Mouse (Mus musculus) CD4-positive, CD25-positive, alpha-beta regulatory T cell, adult 4 months (primary cell): Measurements from ENCODE around the gene Raet1e. TPM values are rescaled to one million over a fixed set of nuclear protein-coding genes. Genes with fewer than 3 reads are reported as not detected.
"Not testable (repeated sequence)": the region's sequence is repeated elsewhere in the genome, so short reads cannot be mapped to it uniquely, and the experiment has no call there.

Experiments used
- ATAC-seq: one replicate; pipeline ENCODE4 v1.8.0; 2017
- polyA plus RNA-seq, 2 experiments: library from polyadenylated mRNA; unstranded; fragments of 100-300 nt; shearing (Covaris generic); gene quantifications; one replicate each; pipeline ENCODE4 v1.2.1; 2017

Raet1e gene
- polyA plus RNA-seq, 2 experiments from 2014 or later: not detected

GRCm38 (mm10) chr10:22274445-22275057 lies 116.2 kb downstream of the Raet1e start:
- ATAC-seq: no peak

DNA sequence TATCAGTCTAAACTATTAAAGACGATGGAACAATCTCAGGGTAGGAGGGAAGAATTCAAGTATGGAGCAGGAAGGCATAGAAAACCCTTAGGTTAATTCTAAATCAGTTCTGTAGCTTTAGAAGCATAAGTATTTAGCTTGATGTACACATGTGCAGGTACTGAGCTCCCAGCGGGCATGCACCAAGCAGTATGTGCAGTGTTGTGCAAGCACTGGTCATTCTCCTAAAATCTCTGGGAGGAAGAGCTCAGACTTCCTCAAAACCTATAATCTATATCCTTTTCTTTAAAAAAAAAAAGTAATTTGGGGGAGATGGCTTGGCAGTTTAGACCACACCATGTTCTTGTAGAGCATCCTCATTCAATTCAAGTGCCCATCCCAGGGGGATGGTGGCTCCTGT lies 120.1 kb downstream of the Raet1e start:
- not testable (repeated sequence) for ATAC-seq

- peak; percentile 71 for ATAC-seq
Observed at GRCm38 (mm10) chr10:22282816-22283215, 124.4 kb downstream of the Raet1e start.

- peak; percentile 18 for ATAC-seq
Observed at GRCm38 (mm10) chr10:22295676-22296075, 137.3 kb downstream of the Raet1e start.

DNA sequence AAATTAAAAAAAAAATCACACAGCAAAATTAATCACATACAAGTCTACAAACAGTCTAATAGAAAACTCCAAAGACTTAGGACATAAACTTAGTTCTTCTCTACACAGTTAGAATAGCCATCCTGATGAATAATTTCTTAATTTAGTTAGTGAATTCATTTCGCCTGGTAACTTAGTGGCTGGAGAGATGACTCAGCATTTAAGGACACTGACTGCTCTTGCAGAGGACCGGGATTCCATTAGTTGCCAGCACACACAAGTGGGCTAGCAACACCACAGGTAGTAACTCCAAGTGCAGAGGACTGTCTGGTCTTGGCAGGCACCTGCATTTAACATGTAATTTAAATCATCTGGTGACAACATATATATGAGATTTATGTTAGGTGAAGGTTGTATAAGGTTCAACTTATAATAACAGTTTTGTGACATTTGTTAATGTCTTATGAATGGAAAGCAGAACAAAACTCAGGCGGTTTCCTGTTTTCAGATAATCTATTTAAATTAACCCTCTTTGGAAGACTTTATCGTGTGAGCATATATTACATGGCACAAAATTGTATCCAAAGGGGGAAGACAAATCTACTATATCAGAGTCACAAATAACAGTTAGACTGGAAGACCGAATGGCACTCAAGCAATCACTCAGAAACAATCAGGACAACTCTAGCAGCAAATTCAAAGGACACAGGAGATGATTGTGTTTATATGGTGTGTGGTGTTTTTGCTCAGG lies 138.8 kb downstream of the Raet1e start:
- no peak for ATAC-seq

DNA sequence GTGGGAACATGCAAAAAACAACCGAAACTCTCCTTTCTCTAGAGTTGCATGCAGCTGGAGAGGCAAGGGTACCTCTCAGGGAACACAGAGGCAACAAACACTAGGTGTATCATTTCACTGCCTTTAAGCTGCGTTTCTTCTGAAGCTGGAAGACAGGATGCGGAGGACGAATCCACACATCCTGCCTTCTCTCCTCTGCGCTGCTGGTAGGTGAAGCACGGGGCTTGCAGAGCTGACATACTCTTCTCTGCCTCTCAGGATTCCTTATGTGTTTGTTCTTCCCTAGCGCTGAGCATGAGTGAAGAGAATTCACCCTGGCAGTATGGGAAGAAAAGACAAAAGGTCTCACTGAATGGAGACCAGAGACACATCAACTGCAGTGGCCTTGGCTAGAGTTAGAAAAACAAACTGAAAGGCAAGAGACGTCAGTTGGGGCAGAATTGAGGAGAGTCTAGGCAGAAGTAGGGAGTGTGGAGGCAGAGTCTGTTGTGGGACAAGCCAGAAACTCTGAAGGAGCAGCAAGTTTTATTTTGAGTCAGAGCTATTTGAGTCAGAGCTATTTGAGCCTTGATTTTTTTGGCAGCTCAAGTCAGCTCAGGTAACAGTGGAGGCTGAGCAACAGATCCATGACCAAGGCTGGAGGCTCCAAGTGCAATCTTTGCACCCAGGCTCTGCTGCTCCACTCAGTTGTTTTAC lies 139.5 kb downstream of the Raet1e start:
- ATAC-seq: peak; percentile 27

- peak; percentile 53 for ATAC-seq
Observed at GRCm38 (mm10) chr10:22299324-22299723, 141.0 kb downstream of the Raet1e start.

- ATAC-seq: peak; percentile 2
Observed at GRCm38 (mm10) chr10:22301641-22302040, 143.3 kb downstream of the Raet1e start.

DNA sequence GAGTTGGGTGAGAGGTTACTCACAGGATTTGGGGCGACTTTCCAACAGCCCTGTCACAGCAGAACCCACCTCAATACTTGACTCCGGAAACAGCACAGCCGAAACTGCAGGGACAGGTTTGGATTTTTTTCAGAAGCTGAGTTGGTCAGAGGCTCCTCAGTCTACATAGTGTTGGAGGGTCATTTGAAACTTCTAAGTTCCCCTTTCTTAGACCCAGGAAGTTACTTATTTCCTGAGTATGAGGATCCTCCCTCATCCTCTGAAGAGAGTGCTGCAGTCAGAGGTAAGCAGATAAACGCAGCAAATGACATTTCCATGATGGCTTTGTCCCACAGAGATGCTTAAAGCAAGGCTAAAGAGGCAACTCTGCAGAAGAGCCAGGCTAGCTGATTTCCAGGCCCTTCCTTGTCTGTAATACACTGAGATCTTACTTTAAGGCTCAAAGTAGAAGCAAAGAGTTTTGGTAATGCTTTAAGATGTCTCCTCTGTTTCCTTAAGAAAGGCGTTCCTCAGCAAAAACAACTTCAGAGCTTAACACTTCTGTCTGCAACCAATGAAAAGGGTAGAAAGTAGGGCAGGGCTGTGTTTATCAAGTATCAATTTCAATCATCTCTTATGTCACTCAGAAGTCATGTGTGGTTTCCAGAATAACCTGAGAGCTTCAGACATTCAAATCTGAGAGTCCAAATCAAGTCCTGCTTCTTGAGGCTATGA lies 144.1 kb downstream of the Raet1e start:
- ATAC-seq: peak; percentile 49

DNA sequence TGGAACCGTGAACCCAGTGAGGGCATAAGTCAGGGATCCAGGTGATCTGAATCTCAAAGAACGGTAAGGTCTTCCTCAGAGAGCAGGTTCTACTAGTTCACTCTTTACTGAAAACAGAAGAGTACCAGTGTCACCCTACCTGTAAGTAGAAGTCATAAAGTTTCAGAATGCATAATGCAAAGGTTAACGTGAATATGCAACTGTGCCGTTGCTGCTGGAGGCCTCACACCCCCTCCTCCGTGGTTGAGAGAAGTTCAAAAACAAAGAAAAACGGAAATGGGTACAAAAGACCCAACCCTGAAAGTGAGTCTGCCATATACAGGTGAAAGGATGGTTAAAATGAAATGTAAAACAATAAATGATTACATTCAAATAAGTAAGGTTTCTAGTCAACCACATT lies 145.4 kb downstream of the Raet1e start:
- ATAC-seq: peak; percentile 6

DNA sequence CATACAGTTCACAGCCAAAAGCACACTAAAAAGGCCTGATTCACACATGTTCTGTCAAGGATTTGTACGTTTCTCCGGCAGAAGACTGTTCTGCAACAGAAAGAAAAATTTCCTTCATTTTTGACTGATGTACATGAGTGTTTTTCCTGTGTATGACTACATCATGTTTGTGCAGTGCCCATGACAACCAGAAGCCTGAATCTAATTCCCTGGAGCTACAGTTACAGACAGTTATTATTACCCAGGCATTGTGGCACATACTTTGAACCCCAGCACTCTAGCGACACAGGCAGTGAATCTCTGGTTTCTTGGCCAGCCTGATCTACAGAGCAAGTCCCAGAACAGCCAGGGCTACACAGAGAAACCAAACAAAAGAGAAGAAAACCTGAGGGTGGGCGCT lies 147.4 kb downstream of the Raet1e start:
- ATAC-seq: no peak

DNA sequence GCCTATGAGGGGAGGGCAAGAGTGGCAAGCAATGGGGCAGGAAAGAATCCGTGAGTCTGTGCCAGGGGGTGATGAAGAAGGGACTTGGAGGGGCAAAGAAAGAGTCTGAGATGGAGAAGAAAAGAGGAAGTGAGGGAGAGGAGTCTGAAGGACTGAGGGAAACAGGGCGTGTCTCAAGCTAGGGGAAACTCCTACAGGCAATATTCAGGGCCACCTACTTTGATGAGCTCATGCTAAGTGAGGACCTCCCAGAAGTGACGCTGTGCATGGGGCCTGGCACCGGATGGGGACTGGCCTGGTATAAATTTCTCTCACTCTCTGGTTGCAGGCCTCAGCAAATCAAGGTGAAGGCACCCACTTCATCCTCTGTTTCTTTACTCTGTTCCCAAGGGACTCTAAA lies 148.1 kb downstream of the Raet1e start:
- ATAC-seq: peak; percentile 78

DNA sequence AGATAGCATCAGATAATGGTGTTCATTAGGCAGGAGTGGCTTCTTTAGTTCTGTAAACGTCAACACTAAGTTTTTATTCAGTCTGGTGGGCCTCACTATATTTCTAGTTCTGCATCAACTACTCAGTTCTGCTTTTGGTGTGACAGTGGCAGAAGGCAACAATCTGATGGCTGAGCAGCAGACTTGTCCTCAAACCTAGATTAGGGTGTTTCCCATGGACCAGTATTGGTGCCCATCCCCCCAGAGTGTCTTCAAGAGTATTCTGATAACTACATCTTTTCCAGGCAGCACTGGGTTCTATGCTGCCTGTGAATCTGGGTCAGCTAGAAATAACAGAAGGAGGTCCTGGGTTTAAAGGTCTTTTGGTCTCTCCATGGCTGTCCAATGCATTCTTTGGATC lies 149.9 kb downstream of the Raet1e start:
- ATAC-seq: no peak

GRCm38 (mm10) chr10:22322858-22323257 lies 164.5 kb downstream of the Raet1e start:
- no peak for ATAC-seq

DNA sequence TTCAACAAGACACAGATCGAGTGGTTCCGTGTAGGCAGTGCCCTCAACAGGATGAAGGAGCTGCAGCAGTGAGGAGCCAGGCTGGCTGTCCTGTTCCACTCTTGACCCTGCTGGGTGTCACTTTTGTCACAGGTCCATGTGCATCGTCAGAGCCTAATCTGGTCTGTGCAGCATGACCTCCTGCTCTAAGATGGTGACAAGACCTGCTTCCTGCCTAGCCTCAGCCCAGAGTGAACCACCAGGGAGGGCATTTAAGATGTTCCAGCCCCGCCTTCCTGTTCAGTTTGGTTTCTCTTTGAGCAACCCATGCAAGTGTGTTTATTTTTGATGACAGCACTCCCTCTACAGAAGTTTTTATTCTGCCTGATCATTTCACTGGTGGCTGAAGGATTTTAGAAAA lies 187.4 kb downstream of the Raet1e start:
- peak; percentile 100 for ATAC-seq

- ATAC-seq: not testable (repeated sequence)
Observed at GRCm38 (mm10) chr10:22353548-22354195, 195.3 kb downstream of the Raet1e start.

DNA sequence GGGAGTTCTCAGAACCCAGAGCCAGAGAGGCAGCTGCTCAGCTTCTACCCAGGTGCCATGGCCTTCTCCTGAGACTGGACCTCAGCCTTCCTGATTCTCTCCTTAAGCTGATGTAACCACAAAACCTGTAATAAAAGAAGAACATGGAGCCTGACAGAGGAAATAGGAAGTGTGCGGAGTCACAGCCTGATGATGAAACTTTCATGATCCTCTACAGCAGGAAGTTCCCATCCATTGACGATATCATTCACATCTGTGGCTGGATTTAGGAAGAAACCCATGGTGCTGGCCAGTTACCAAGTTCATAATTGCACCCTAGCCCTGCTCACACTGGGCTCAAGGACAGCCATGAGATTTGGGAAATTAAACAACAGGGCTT lies 195.8 kb downstream of the Raet1e start:
- ATAC-seq: not testable (repeated sequence)

- peak; percentile 26 for ATAC-seq
Observed at GRCm38 (mm10) chr10:22357373-22357772, 199.0 kb downstream of the Raet1e start.

DNA sequence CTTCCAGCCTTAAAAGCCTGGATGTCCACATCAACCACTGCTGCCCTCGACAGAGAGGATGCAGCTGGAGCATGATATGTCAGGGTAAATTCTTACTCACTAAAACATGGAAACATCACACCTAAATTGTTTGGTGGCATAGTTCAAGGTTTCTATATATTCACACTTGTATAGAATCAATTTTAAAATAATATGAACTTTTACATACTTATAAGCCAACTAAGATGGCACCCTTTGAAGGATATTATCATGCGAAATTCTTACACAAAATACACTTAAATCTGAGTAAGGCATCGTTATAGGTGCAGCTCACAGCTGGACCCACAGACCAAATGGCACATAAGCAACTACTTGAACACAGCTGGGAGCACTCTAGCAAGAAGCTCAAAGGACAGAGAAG lies 201.9 kb downstream of the Raet1e start, which contains the start of gene Raet1d:
Raet1d (plus strand) TSS at position 301 of the 400 bp plus-strand sequence.
- ATAC-seq: not testable (repeated sequence)

DNA sequence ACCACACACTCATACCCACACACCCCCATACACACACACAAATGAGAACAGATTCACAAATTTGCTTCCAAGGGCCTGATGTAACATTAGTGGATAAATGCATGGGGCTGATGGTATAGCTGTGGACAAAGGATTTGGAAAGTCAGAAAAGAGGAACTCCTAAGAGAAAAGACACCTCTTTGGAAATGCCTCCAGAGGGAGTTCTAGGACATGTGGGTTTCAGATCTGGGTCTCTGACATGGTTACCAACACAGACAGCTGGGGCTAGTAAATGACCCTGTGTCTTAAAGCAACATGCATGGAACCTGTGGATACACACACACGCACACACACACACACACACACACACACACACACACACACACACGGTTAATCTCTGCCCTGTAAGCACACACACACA lies 202.6 kb downstream of the Raet1e start:
- not testable (repeated sequence) for ATAC-seq

DNA sequence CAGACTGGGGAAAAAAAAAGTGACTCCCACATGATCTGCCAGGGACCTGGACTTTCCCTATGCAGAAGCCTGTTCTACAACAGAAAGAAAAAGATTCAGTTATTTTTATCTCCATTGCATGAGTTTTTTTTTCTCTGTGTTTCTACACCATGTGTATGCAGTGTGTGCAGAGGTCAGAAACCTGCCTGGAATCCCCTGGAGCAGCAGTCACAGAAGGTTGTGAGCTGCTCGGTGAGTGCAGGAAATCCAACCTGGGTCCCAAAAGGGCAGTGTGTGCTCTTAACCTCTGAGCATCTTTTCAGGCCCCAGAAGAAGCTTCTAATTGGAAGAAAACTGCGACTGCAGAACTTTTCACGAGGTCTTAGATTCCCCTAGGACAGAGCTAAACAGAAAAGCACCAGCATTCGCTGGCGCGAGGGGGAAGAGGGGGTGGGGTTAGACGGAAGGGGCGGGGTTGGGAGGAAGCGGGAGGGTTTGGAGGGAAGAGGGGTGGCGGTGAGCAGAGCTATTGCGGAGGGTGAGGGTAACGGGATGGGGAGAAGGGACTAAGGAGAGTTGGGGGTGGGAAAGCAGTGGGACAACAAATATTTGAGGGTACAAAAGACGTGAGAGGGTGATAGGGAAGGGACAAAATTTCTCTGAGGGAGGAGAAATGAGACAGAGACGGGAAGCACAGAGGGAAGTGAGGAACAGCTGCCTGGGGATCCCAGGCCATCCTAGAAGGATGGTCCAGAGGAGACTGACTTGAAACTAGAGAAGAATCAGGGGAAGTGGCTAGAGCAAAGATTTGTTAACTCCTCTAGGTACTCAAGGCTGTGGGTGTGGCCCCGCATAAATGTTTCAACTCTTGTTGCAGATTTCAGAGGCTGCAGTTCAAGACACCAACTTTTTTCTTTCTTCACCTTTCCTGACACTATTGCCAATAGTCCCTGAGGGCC lies 203.3 kb downstream of the Raet1e start:
- peak; percentile 53 for ATAC-seq
